Mouse (Mus musculus) embryonic facial prominence, embryonic 13.5 days (tissue): ENCODE measurements at regions not wholly inside any gene's neighbourhood (a gene's known extent, or its start where the extent isn't known, plus 50 kb on each side); places are given as distances from the start of the nearest gene placed in this dataset.

Source experiments
- ATAC-seq: fragments of 200-750 bp; cut with Nextera tagmentation; 2 replicates; pipeline ENCODE4 v1.8.0; 2017; ENCODE audit warnings: low read depth; ENCODE audit not compliant: insufficient number of reproducible peaks, insufficient read depth, low FRiP score, low TSS enrichment
- H3K27ac ChIP-seq: fragments of 300-500 bp; sonication (generic); 2 replicates; pipeline ENCODE4 v1.5.1; 2015; ENCODE audit warnings: moderate library complexity, mild to moderate bottlenecking, inconsistent platforms
- H3K27me3 ChIP-seq: fragments of 300-500 bp; sonication (generic); 2 replicates; pipeline ENCODE4 v1.6.1; 2015; ENCODE audit warnings: mild to moderate bottlenecking, inconsistent platforms
- H3K36me3 ChIP-seq: fragments of 300-500 bp; sonication (generic); 2 replicates; pipeline ENCODE4 v1.6.1; 2015; ENCODE audit warnings: mild to moderate bottlenecking, inconsistent platforms
- H3K4me1 ChIP-seq: fragments of 300-500 bp; sonication (generic); 2 replicates; pipeline ENCODE4 v1.6.1; 2015; ENCODE audit warnings: inconsistent platforms
- H3K4me2 ChIP-seq: fragments of 300-500 bp; sonication (generic); 2 replicates; pipeline ENCODE4 v1.6.1; 2015; ENCODE audit warnings: moderate library complexity, mild to moderate bottlenecking, inconsistent platforms
- H3K4me3 ChIP-seq: fragments of 300-500 bp; sonication (generic); 2 replicates; pipeline ENCODE4 v1.5.1; 2015; ENCODE audit warnings: mild to moderate bottlenecking, inconsistent platforms
- H3K9ac ChIP-seq: fragments of 300-500 bp; sonication (generic); 2 replicates; pipeline ENCODE4 v1.6.1; 2015; ENCODE audit warnings: mild to moderate bottlenecking, inconsistent platforms
- H3K9me3 ChIP-seq: fragments of 300-500 bp; sonication (generic); 2 replicates; pipeline ENCODE4 v1.6.1; 2016; ENCODE audit warnings: inconsistent platforms
- WGBS: fragments of 180-500 bp; shearing (Covaris S2); methylation state at CpG from one replicate; pipeline ENCODE4 v1.1.7; 2015; ENCODE audit warnings: mixed read lengths; 5-methylcytosine and 5-hydroxymethylcytosine counted together

- Histone ChIP-seq H3K4me2 (no peak overlapping the region), H3K9ac (no peak overlapping the region), H3K27me3 (no peaks in the 10 kb centered on the region), H3K4me3 (no peak overlapping the region), H3K4me1 (no peaks in the 10 kb centered on the region), H3K36me3 (no peaks in the 10 kb centered on the region), H3K27ac (no peak overlapping the region), H3K9me3 (no peaks in the 10 kb centered on the region)
- no peak for ATAC-seq
- 65% methylated on average over 6 of the region's 6 CpGs for WGBS
Observed at GRCm38 (mm10) chr2:172698961-172699360, 149.6 kb downstream of the Tfap2c start.

GRCm38 (mm10) chr2:172699654-172700053 is 150.3 kb downstream of the Tfap2c start:
- no peak for ATAC-seq
- Histone ChIP-seq H3K4me2 (no peak overlapping the region), H3K4me3 (no peak overlapping the region), H3K36me3 (no peaks in the 10 kb centered on the region), H3K9ac (no peak overlapping the region), H3K27ac (no peak overlapping the region), H3K27me3 (no peaks in the 10 kb centered on the region), H3K9me3 (no peaks in the 10 kb centered on the region), H3K4me1 (no peaks in the 10 kb centered on the region)
- 88% methylated on average over 4 of the region's 4 CpGs for WGBS

GRCm38 (mm10) chr2:172710641-172711040 is 161.2 kb downstream of the Tfap2c start:
- Histone ChIP-seq H3K4me1 (peaks cover 4% of the 10 kb centered on the region; the same call in 1 of the 2 replicates), H3K4me3 (no peak overlapping the region), H3K9me3 (no peaks in the 10 kb centered on the region), H3K4me2 (no peak overlapping the region), H3K9ac (no peak overlapping the region), H3K27ac (no peak overlapping the region), H3K36me3 (no peaks in the 10 kb centered on the region), H3K27me3 (no peaks in the 10 kb centered on the region; the same call in 1 of the 2 replicates)
- 75% methylated on average over 4 of the region's 4 CpGs for WGBS
- ATAC-seq, result no peak

DNA sequence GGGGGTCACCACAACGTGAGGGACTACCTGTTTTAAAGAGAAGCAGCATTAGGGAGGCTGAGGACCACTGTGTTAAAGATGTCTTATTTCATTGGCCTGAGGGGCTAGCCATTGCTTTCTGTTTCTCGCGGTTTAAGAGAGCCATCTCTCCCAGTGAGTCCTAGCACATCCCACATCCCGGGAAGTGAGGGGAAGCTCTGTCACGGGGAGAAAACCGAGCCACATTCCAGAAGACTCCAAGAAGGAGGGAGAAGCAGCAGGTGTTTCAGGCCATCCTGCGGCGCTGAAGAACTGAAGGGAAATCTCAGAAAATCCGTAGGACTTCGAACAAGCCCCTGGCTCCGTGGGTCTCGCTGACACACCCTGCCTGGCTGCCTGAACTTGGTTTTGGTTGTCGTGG is 177.3 kb downstream of the Tfap2c start:
- no peaks in the 10 kb centered on the region for H3K36me3 ChIP-seq
- H3K4me3 ChIP-seq, result 0 out of 2 replicates have a peak overlapping the region, but pooled peaks have one; percentile 16
- H3K4me2 ChIP-seq, result peak overlapping the region; percentile 95
- no peak overlapping the region for H3K9ac ChIP-seq
- no peak for ATAC-seq
- H3K27ac ChIP-seq, result no peak overlapping the region; the same call in 1 of the 2 replicates
- no peaks in the 10 kb centered on the region for H3K9me3 ChIP-seq
- WGBS, result 4% methylated on average over 13 of the region's 13 CpGs
- H3K27me3 ChIP-seq, result peaks cover 61% of the 10 kb centered on the region
- peaks cover 31% of the 10 kb centered on the region for H3K4me1 ChIP-seq

GRCm38 (mm10) chr2:172727576-172727975 is 178.2 kb downstream of the Tfap2c start:
- H3K4me2 ChIP-seq, result peak overlapping the region; percentile 95
- 6% methylated on average over 10 of the region's 10 CpGs for WGBS
- peaks cover 40% of the 10 kb centered on the region for H3K4me1 ChIP-seq
- H3K9me3 ChIP-seq, result no peaks in the 10 kb centered on the region
- peaks cover 69% of the 10 kb centered on the region for H3K27me3 ChIP-seq
- H3K36me3 ChIP-seq, result no peaks in the 10 kb centered on the region
- H3K9ac ChIP-seq, result no peak overlapping the region
- no peak overlapping the region for H3K27ac ChIP-seq
- ATAC-seq, result no peak
- H3K4me3 ChIP-seq, result peak overlapping the region; percentile 48; the same call in 1 of the 2 replicates

DNA sequence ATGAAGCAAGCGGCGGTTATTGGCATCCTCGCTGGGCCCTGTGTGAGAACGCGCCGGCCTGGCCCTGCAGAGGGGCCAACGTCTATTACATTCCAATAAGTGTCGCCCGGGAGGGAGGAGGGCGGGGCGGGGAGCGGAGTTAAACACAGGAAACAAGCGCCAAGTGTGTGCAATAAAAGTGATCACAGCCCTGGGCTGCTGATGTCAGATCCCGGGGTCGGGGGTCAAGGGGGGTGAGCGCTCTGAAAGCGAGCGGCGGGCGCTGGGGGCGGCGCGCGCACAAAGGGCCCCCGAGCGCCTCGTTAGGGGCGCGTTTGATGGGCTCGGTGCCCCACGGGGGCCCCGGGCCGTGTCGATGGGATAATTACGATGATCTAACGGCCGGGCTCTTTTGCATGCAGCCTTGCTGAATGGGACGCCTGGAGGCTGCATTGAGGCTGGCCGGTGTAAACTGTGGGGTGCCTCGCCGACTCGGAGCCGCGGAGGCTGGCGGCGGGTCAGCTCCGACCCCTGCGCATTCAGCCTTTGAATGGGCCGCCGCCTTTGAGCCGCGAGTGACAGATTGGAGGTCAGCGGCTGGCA is 178.9 kb downstream of the Tfap2c start:
- Histone ChIP-seq H3K9me3 (no peaks in the 10 kb centered on the region), H3K36me3 (no peaks in the 10 kb centered on the region), H3K27me3 (peaks cover 77% of the 10 kb centered on the region), H3K4me2 (peak overlapping the region; percentile 95), H3K27ac (no peak overlapping the region), H3K4me1 (peaks cover 47% of the 10 kb centered on the region), H3K9ac (peak overlapping the region; percentile 65), H3K4me3 (peak overlapping the region; percentile 48)
- under 1% methylated on average over 52 of the region's 53 CpGs for whole genome bisulfite sequencing
- no peak for ATAC-seq

- ATAC-seq, result no peak
- Histone ChIP-seq H3K36me3 (no peaks in the 10 kb centered on the region), H3K27me3 (peaks cover 82% of the 10 kb centered on the region), H3K4me3 (no peak overlapping the region; the same call in 1 of the 2 replicates), H3K9ac (no peak overlapping the region), H3K4me2 (no peak overlapping the region), H3K27ac (no peak overlapping the region), H3K9me3 (no peaks in the 10 kb centered on the region), H3K4me1 (peaks cover 53% of the 10 kb centered on the region)
- 67% methylated on average over 4 of the region's 4 CpGs for WGBS
Observed at GRCm38 (mm10) chr2:172729151-172729550, 179.8 kb downstream of the Tfap2c start.

DNA sequence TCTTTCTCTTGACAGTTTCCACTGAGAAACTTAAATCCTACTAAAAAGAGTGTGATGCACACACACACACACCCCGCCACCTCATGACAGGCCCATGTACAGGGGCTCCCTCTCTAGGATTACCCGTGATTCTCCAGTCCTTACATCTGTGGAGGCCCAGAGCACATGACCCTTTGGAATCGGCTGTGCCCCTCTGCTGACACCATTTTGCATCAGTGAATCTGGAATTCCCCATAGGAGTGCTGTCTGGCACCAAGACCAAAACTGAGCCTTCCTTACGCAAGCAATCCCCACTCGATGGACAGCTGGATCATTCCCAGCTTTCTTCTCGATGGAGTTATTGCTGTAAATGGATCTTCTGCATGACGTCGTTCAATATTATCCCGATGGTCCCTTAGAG is 180.3 kb downstream of the Tfap2c start:
- Histone ChIP-seq H3K27ac (no peak overlapping the region), H3K4me2 (no peak overlapping the region), H3K36me3 (no peaks in the 10 kb centered on the region), H3K9ac (no peak overlapping the region), H3K27me3 (peaks cover 80% of the 10 kb centered on the region), H3K4me1 (peaks cover 53% of the 10 kb centered on the region), H3K9me3 (no peaks in the 10 kb centered on the region), H3K4me3 (no peak overlapping the region)
- no peak for ATAC-seq
- WGBS, result 66% methylated on average over 9 of the region's 9 CpGs

- peak; percentile 41; the same call in 1 of the 2 replicates for ATAC-seq
- Histone ChIP-seq H3K4me2 (peak overlapping the region; percentile 39), H3K36me3 (no peaks in the 10 kb centered on the region), H3K9ac (no peak overlapping the region), H3K4me1 (peaks cover 59% of the 10 kb centered on the region), H3K27me3 (peaks cover 77% of the 10 kb centered on the region), H3K27ac (no peak overlapping the region), H3K9me3 (no peaks in the 10 kb centered on the region), H3K4me3 (peak overlapping the region; percentile 12; the same call in 1 of the 2 replicates)
- WGBS, result 2% methylated on average over 18 of the region's 18 CpGs
Observed at GRCm38 (mm10) chr2:172731408-172731807, 182.0 kb downstream of the Tfap2c start.

DNA sequence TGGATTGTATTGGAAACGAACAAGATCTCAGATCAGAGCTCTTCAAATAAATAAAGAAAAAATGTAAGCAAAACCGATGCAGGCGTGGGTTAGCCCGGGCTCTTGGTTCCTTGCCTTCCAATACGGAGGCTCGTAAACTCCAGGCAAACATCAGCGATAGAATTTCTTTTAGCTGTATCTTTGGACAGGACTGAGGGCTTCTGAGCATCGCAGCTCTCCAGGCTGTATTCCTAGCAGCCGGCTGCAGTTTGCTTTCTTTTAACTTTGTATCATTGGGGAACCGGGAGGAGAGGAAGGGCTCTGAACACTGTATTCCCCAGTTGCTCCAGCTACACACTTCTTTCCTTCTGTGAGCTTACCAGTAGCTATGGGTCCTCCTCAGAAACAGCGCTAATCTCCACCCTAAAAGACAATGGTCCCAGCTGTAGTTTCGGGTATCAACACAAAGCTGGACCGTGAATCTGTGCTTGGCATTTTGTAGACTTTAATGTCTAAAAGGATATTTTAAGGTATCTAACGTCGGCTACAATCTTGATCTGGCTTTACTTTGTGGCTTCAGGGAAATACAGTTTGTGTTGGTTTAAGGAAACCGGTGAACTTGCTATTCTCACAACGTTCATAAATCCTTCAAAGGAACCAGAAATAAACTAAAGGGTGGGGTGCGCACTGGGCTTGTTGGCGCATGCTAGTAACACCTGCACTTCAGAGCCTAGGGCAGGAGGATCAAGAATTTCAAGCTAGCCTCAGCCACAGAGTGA is 183.2 kb downstream of the Tfap2c start:
- 3% methylated on average over 19 of the region's 19 CpGs for WGBS
- H3K9me3 ChIP-seq, result no peaks in the 10 kb centered on the region
- no peak overlapping the region for H3K4me3 ChIP-seq
- H3K36me3 ChIP-seq, result no peaks in the 10 kb centered on the region
- H3K27ac ChIP-seq, result peak overlapping the region; percentile 29; the same call in 1 of the 2 replicates
- 0 out of 2 replicates have a peak overlapping the region, but pooled peaks have one; percentile 0 for H3K9ac ChIP-seq
- peaks cover 79% of the 10 kb centered on the region for H3K27me3 ChIP-seq
- no peak for ATAC-seq
- H3K4me1 ChIP-seq, result peaks cover 53% of the 10 kb centered on the region
- H3K4me2 ChIP-seq, result peak overlapping the region; percentile 39

- Histone ChIP-seq H3K4me3 (no peak overlapping the region), H3K9me3 (no peaks in the 10 kb centered on the region), H3K4me1 (peaks cover 53% of the 10 kb centered on the region), H3K9ac (no peak overlapping the region), H3K36me3 (no peaks in the 10 kb centered on the region), H3K4me2 (0 out of 2 replicates have a peak overlapping the region, but pooled peaks have one; percentile 5), H3K27me3 (peaks cover 79% of the 10 kb centered on the region), H3K27ac (no peak overlapping the region)
- 3% methylated on average over 9 of the region's 9 CpGs for WGBS
- ATAC-seq, result no peak
Observed at GRCm38 (mm10) chr2:172733403-172733995, 184.1 kb downstream of the Tfap2c start.
